Mouse (Mus musculus) liver, embryonic 14.5 days (tissue): ENCODE measurements at regions not wholly inside any gene's neighbourhood (a gene's known extent, or its start where the extent isn't known, plus 50 kb on each side); places are given as distances from the start of the nearest gene placed in this dataset.

Experiments used
- ATAC-seq: fragments of 200-750 bp; cut with Nextera tagmentation; 2 replicates; pipeline ENCODE4 v1.8.0; 2017; ENCODE audit warnings: moderate number of reproducible peaks, mild to moderate bottlenecking, moderate library complexity; ENCODE audit not compliant: insufficient read depth
- DNase-seq, 3 experiments: peaks; one replicate each; pipeline ENCODE4 v3.0.0-alpha.2; 2012 to 2013; ENCODE audit warnings: low read depth in 3 of 3, low spot score in 3 of 3
- H3K27ac ChIP-seq: fragments of 300-500 bp; sonication (generic); 2 replicates; pipeline ENCODE4 v1.5.1; 2014; ENCODE audit warnings: moderate library complexity, mild to moderate bottlenecking, control low read depth, inconsistent platforms
- H3K27me3 ChIP-seq: fragments of 300-500 bp; sonication (generic); 2 replicates; pipeline ENCODE4 v1.6.1; 2014; ENCODE audit warnings: mild to moderate bottlenecking, low read length, moderate library complexity; ENCODE audit not compliant: control insufficient read depth, insufficient read depth
- H3K36me3 ChIP-seq: fragments of 300-500 bp; sonication (generic); replicated peaks from 2 replicates; pipeline ENCODE4 v1.6.1; 2014; ENCODE audit warnings: low read depth; ENCODE audit not compliant: control insufficient read depth, insufficient read depth
- H3K4me1 ChIP-seq, 2 experiments: fragments of 200-500 bp in 1 of 2; fragments of 300-500 bp in 1 of 2; sonication (generic) in 1 of 2; replicated peaks; 2 replicates each; pipeline ENCODE4 v1.6.1; 2012 to 2014; ENCODE audit warnings: antibody characterized with exemption in 1 of 2, inconsistent platforms in 1 of 2, low read length in 1 of 2; ENCODE audit not compliant: control insufficient read depth in 2 of 2, insufficient read depth in 2 of 2
- H3K4me2 ChIP-seq: fragments of 300-500 bp; sonication (generic); 2 replicates; pipeline ENCODE4 v1.6.1; 2014; ENCODE audit warnings: low read depth, mild to moderate bottlenecking, control low read depth, moderate library complexity
- H3K4me3 ChIP-seq, 2 experiments: fragments of 200-500 bp in 1 of 2; fragments of 300-500 bp in 1 of 2; sonication (generic) in 1 of 2; 2 replicates each; pipeline ENCODE4 v1.5.1; 2012 to 2014; ENCODE audit warnings: low read depth in 2 of 2, low read length in 2 of 2, mild to moderate bottlenecking in 2 of 2, control low read depth in 1 of 2, inconsistent platforms in 1 of 2, moderate library complexity in 1 of 2; ENCODE audit not compliant: insufficient read depth in 1 of 2
- H3K9ac ChIP-seq: fragments of 300-500 bp; sonication (generic); replicated peaks from 2 replicates; pipeline ENCODE4 v1.6.1; 2014; ENCODE audit warnings: mild to moderate bottlenecking, control low read depth, moderate library complexity
- H3K9me3 ChIP-seq: fragments of 300-500 bp; sonication (generic); 2 replicates; pipeline ENCODE4 v1.6.1; 2016; ENCODE audit warnings: low read length, mixed read lengths; ENCODE audit not compliant: control insufficient read depth
- CTCF ChIP-seq: IDR thresholded peaks from 2 replicates; pipeline ENCODE4 v1.5.1; 2016; ENCODE audit warnings: antibody characterized with exemption, low read depth, control low read depth
- EP300 ChIP-seq: IDR thresholded peaks from 2 replicates; pipeline ENCODE4 v1.6.1; 2016; ENCODE audit warnings: antibody characterized with exemption, low read depth
- WGBS: fragments of 180-500 bp; shearing (Covaris S2); extraction: QIAGEN DNeasy Blood & Tissue Kit; methylation state at CpG from one replicate; pipeline ENCODE4 v1.1.7; 2014; ENCODE audit not compliant: insufficient replicate concordance; 5-methylcytosine and 5-hydroxymethylcytosine counted together

- H3K27me3 ChIP-seq: no peaks in the 10 kb centered on the region
- H3K9me3 ChIP-seq: no peaks in the 10 kb centered on the region
- H3K36me3 ChIP-seq: no peaks in the 10 kb centered on the region
- no peak overlapping the region for H3K9ac ChIP-seq
- no peak overlapping the region for H3K4me3 ChIP-seq
- H3K4me2 ChIP-seq: no peak overlapping the region
- no peak for DNase-seq
- TF ChIP-seq CTCF (no peak), EP300 (no peak)
- no peak for ATAC-seq
- no peaks in the 10 kb centered on the region for H3K4me1 ChIP-seq
- H3K27ac ChIP-seq: no peak overlapping the region
These were observed 252.0 kb upstream of the Prkcq start for GRCm38 (mm10) chr2:10919955-10920354.

- 42% methylated on average over 8 of the region's 8 CpGs for WGBS
- H3K4me1 ChIP-seq: no peaks in the 10 kb centered on the region
- no peak for ATAC-seq
- H3K9me3 ChIP-seq: no peaks in the 10 kb centered on the region
- H3K27me3 ChIP-seq: no peaks in the 10 kb centered on the region
- H3K9ac ChIP-seq: no peak overlapping the region
- H3K36me3 ChIP-seq: no peaks in the 10 kb centered on the region
- no peak for DNase-seq
- no peak for TF ChIP-seq EP300
- no peak for TF ChIP-seq CTCF
- H3K4me3 ChIP-seq: no peak overlapping the region
- H3K27ac ChIP-seq: no peak overlapping the region
- H3K4me2 ChIP-seq: no peak overlapping the region
These were observed 251.0 kb upstream of the Prkcq start for GRCm38 (mm10) chr2:10920686-10921485.

- no peak overlapping the region for H3K27ac ChIP-seq
- H3K9me3 ChIP-seq: no peaks in the 10 kb centered on the region
- ATAC-seq: no peak
- H3K36me3 ChIP-seq: no peaks in the 10 kb centered on the region
- no peak for TF ChIP-seq CTCF
- TF ChIP-seq EP300: no peak
- no peak overlapping the region for H3K4me2 ChIP-seq
- no peak overlapping the region for H3K4me3 ChIP-seq
- DNase-seq: no peak
- no peaks in the 10 kb centered on the region for H3K4me1 ChIP-seq
- 30% methylated on average over 13 of the region's 13 CpGs for WGBS
- no peaks in the 10 kb centered on the region for H3K27me3 ChIP-seq
- no peak overlapping the region for H3K9ac ChIP-seq
These were observed 250.1 kb upstream of the Prkcq start for GRCm38 (mm10) chr2:10921486-10922450.

GRCm38 (mm10) chr2:10923984-10924383 is 247.9 kb upstream of the Prkcq start:
- H3K4me1 ChIP-seq: no peaks in the 10 kb centered on the region
- no peak overlapping the region for H3K27ac ChIP-seq
- WGBS: 48% methylated on average over 4 of the region's 4 CpGs
- TF ChIP-seq EP300 (no peak), CTCF (no peak)
- no peaks in the 10 kb centered on the region for H3K27me3 ChIP-seq
- H3K4me3 ChIP-seq: no peak overlapping the region
- no peaks in the 10 kb centered on the region for H3K9me3 ChIP-seq
- no peak for ATAC-seq
- DNase-seq: no peak
- H3K36me3 ChIP-seq: no peaks in the 10 kb centered on the region
- no peak overlapping the region for H3K4me2 ChIP-seq
- no peak overlapping the region for H3K9ac ChIP-seq

- H3K27me3 ChIP-seq: no peaks in the 10 kb centered on the region
- WGBS: 60% methylated on average over 7 of the region's 7 CpGs
- no peak overlapping the region for H3K9ac ChIP-seq
- no peaks in the 10 kb centered on the region for H3K4me1 ChIP-seq
- no peak overlapping the region for H3K4me2 ChIP-seq
- no peak overlapping the region for H3K4me3 ChIP-seq
- H3K27ac ChIP-seq: no peak overlapping the region
- no peaks in the 10 kb centered on the region for H3K36me3 ChIP-seq
- no peak for DNase-seq
- H3K9me3 ChIP-seq: no peaks in the 10 kb centered on the region
- TF ChIP-seq EP300 (no peak), CTCF (no peak)
- no peak for ATAC-seq
These were observed 246.5 kb upstream of the Prkcq start for GRCm38 (mm10) chr2:10925361-10925760.
